Mouse (Mus musculus): ENCODE data around the gene Zbtb20.

DNA sequence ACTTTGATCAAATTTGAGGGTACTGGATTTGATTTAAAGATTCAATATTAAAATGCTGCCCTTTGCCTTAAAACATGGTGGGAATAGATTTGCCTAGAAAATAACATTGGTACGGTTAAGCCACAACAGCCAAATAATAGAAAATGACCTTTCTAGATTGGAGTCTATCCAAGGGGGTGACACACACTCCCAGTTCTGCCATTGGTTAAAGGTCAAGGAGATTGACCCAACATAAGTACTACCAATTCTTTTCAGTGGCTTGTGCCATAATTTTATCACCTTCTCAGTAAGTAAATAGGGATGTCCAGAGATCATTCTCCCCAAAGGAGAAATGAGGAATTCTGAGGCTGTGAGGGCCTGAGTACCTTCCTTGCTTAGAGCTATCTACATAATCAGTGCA is 660.2 kb downstream of the Zbtb20 start:
- TF ChIP-seq POLR2A (IDR thresholded peaks at IDR 0.05; ENCODE audit: borderline replicate concordance, low read depth, low read length) = no peak
- TF ChIP-seq CTCF (IDR thresholded peaks at IDR 0.05; ENCODE audit: low read depth, low read length) = no peak

Measured in bone marrow macrophage, adult 2 months (primary cell).